Mouse (Mus musculus) MEL (cell line): ENCODE data around the gene Bdh1.

Experiments
- CHD1 ChIP-seq: IDR thresholded peaks from 2 replicates; pipeline ENCODE4 v1.6.1; 2012; ENCODE audit warnings: low read depth, mild to moderate bottlenecking, inconsistent platforms, low read length, improper control_type of control experiment
- CTCF ChIP-seq, 3 experiments: IDR thresholded peaks in 2 of 3; conservative IDR thresholded peaks in 1 of 3; 2 replicates each; pipeline ENCODE4 v1.5.1; 2011 to 2012; ENCODE audit warnings: low read length in 3 of 3, low read depth in 2 of 3, mild to moderate bottlenecking in 2 of 3, improper control_type of control experiment in 1 of 3, inconsistent platforms in 1 of 3, mixed read lengths in 1 of 3, moderate library complexity in 1 of 3; ENCODE audit not compliant: control insufficient read depth in 1 of 3, insufficient read depth in 1 of 3, poor library complexity in 1 of 3, severe bottlenecking in 1 of 3
- ELF1 ChIP-seq: IDR thresholded peaks from 2 replicates; pipeline ENCODE4 v1.6.1; 2014; ENCODE audit warnings: low read depth, mild to moderate bottlenecking, inconsistent platforms, low read length, improper control_type of control experiment, moderate library complexity
- EP300 ChIP-seq, 2 experiments: IDR thresholded peaks; 2 replicates each; pipeline ENCODE4 v1.6.1; 2011; ENCODE audit warnings: improper control_type of control experiment in 2 of 2, low read length in 2 of 2, low read depth in 1 of 2, mild to moderate bottlenecking in 1 of 2
- MAX ChIP-seq: IDR thresholded peaks from 2 replicates; pipeline ENCODE4 v1.6.1; 2011; ENCODE audit warnings: low read length, improper control_type of control experiment
- MXI1 ChIP-seq: IDR thresholded peaks from 2 replicates; pipeline ENCODE4 v1.6.1; 2011; ENCODE audit warnings: mild to moderate bottlenecking, low read depth, low read length, improper control_type of control experiment
- POLR2A ChIP-seq, 2 experiments: IDR thresholded peaks; 2 replicates each; pipeline ENCODE4 v1.6.1; 2011 to 2012; ENCODE audit warnings: low read length in 2 of 2, mild to moderate bottlenecking in 2 of 2, control low read depth in 1 of 2, improper control_type of control experiment in 1 of 2, low read depth in 1 of 2, moderate library complexity in 1 of 2; ENCODE audit not compliant: control insufficient read depth in 1 of 2, insufficient read depth in 1 of 2, poor library complexity in 1 of 2
- POLR2AphosphoS5 ChIP-seq: IDR thresholded peaks from 2 replicates; pipeline ENCODE4 v1.6.1; 2012; ENCODE audit warnings: low read depth, borderline replicate concordance, mild to moderate bottlenecking, inconsistent platforms, low read length, moderate library complexity, mixed read lengths
- SIN3A ChIP-seq: IDR thresholded peaks from 2 replicates; pipeline ENCODE4 v1.6.1; 2012; ENCODE audit warnings: low read length, improper control_type of control experiment, inconsistent platforms
- SMC3 ChIP-seq: IDR thresholded peaks from 2 replicates; pipeline ENCODE4 v1.6.1; 2011; ENCODE audit warnings: low read depth, low read length, improper control_type of control experiment
- TCF12 ChIP-seq: IDR thresholded peaks from 2 replicates; pipeline ENCODE4 v1.6.1; 2014; ENCODE audit warnings: low read depth, mild to moderate bottlenecking, inconsistent platforms, low read length, improper control_type of control experiment, moderate library complexity
- USF2 ChIP-seq, 2 experiments: IDR thresholded peaks; 2 replicates each; pipeline ENCODE4 v1.6.1; 2011 to 2012; ENCODE audit warnings: improper control_type of control experiment in 2 of 2, low read length in 2 of 2, borderline replicate concordance in 1 of 2, inconsistent platforms in 1 of 2, low read depth in 1 of 2, mild to moderate bottlenecking in 1 of 2; ENCODE audit not compliant: insufficient read depth in 1 of 2

GRCm38 (mm10) chr16:31405040-31405439, 17.0 kb upstream of the Bdh1 start:
- TF ChIP-seq POLR2A (IDR thresholded peaks at IDR 0.05; ENCODE audit: control insufficient read depth in 1 of 2, insufficient read depth in 1 of 2, low read depth in 1 of 2, low read length in 2 of 2, poor library complexity in 1 of 2): no peak
- TF ChIP-seq TCF12: no peak
- TF ChIP-seq CTCF (IDR thresholded peaks at IDR 0.05 in 2 of 3, conservative IDR thresholded peaks at IDR 0.05 in 1 of 3; ENCODE audit: control insufficient read depth in 1 of 3, insufficient read depth in 1 of 3, low read depth in 2 of 3, low read length in 3 of 3, poor library complexity in 1 of 3, severe bottlenecking in 1 of 3): peak; percentile 66 to 88 (median 77)
- no peak for TF ChIP-seq USF2 (IDR thresholded peaks at IDR 0.05; ENCODE audit: borderline replicate concordance in 1 of 2, insufficient read depth in 1 of 2, low read depth in 1 of 2, low read length in 2 of 2)
- TF ChIP-seq MXI1: no peak
- TF ChIP-seq EP300 (IDR thresholded peaks at IDR 0.05; ENCODE audit: low read depth in 1 of 2, low read length in 2 of 2): no peak
- no peak for TF ChIP-seq POLR2AphosphoS5
- TF ChIP-seq SIN3A: 0 out of 2 replicates have a peak, but pooled peaks have one; percentile 17
- TF ChIP-seq CHD1: no peak
- TF ChIP-seq SMC3: peak; percentile 88
- no peak for TF ChIP-seq MAX
- no peak for TF ChIP-seq ELF1
